ENCODE assay signal across 29 mouse cellular contexts in the genomic region with DNA sequence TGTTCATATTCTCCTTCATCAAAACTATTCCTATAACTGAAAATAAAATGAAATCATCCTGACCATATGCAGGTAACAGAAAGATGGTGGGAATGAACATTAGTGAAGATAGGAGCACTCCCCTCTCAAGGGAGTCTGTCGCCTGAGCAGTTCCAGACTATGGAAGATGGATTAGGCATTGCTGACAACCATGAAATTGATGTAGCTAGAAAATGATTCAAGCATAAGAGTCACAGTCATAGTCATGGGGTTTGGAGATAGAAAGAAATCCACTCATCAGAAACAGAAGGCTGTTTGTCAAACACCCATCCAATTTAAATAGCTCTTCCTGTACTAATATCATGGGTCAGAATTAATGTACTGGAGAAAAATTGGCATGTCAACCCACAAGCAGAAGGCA.
DNase-seq lines count a peak whose midpoint lies in the region; ATAC-seq lines count a peak whose summit lies in the region.
"Had no signal": no experiment of that assay in that cellular context is flagged by ENCODE, and none has a peak within 500 bp of the region (broad histone marks: within the 10 kb centered on the region; RNA-seq: fewer than 3 reads in every experiment).

No protein-coding gene starts in this region.

- WGBS in hindbrain, embryonic 12.5 days = 46% methylated on average over 1 of the region's 1 CpGs
- WGBS in hindbrain, embryonic 14.5 days = 60% methylated on average over 1 of the region's 1 CpGs

- ATAC-seq in hindbrain, embryonic 12.5 days (ENCODE audit: low FRiP score) = 0 out of 2 replicates have a peak, but pooled peaks have one; percentile 56
- ATAC-seq in hindbrain, embryonic 14.5 days (ENCODE audit: low FRiP score) = no peak
- ATAC-seq: activated CD4-positive, CD25-positive, alpha-beta regulatory T cell, adult 4 months; forebrain, embryonic 16.5 days; intestine, postnatal 0 days had no signal

- peak; percentile 32 to 43 for DNase-seq in cerebellum, postnatal 10 days
- no peak for DNase-seq in cerebellum, adult 11 months
- DNase-seq in hindbrain, embryonic 14.5 days (ENCODE audit: low spot score) = no peak
- DNase-seq in MN1 (ENCODE audit: low spot score) = peak; percentile 18
- peak; percentile 43 for DNase-seq in brain, adult 2 months (ENCODE audit: low read depth, low spot score)
- DNase-seq in spleen, postnatal 10 days (ENCODE audit: low spot score in 2 of 2) = no peak
- DNase-seq in urinary bladder, adult 2 months (ENCODE audit: low spot score) = no peak
- DNase-seq: adrenal gland, adult 8-10 months; adrenal gland, postnatal 25 days; B cell, adult 2 months; cerebellum, adult 18-20 months; cerebellum, adult 9-11 months; cerebellum, postnatal 36 days; gastrocnemius, postnatal 10 days; gastrocnemius, postnatal 36 days; heart, adult 2 months; heart, postnatal 14 days; heart, postnatal 4 days; kidney, adult 2 months had no signal

- no peak overlapping the region for H3K9ac ChIP-seq in hindbrain, embryonic 12.5 days
- H3K9ac ChIP-seq in hindbrain, embryonic 14.5 days = no peak overlapping the region
- H3K9ac ChIP-seq: embryonic facial prominence, embryonic 12.5 days; embryonic facial prominence, embryonic 15.5 days; heart, embryonic 13.5 days had no signal

- H3K4me1 ChIP-seq in hindbrain, embryonic 12.5 days = no peaks in the 10 kb centered on the region
- no peaks in the 10 kb centered on the region for H3K4me1 ChIP-seq in hindbrain, embryonic 14.5 days (replicated peaks; ENCODE audit: control insufficient read depth, insufficient read depth, low read length)
- H3K4me1 ChIP-seq: embryonic facial prominence, embryonic 12.5 days; embryonic facial prominence, embryonic 15.5 days; heart, embryonic 10.5 days; heart, embryonic 13.5 days had no signal

- H3K9me3 ChIP-seq in hindbrain, embryonic 12.5 days (replicated peaks) = no peaks in the 10 kb centered on the region
- no peaks in the 10 kb centered on the region for H3K9me3 ChIP-seq in hindbrain, embryonic 14.5 days (ENCODE audit: control insufficient read depth, low read length)
- H3K9me3 ChIP-seq: embryonic facial prominence, embryonic 12.5 days; embryonic facial prominence, embryonic 15.5 days; G1E; heart, embryonic 10.5 days; heart, embryonic 13.5 days had no signal

- H3K4me2 ChIP-seq in hindbrain, embryonic 12.5 days (replicated peaks) = no peak overlapping the region
- no peak overlapping the region for H3K4me2 ChIP-seq in hindbrain, embryonic 14.5 days (replicated peaks)
- H3K4me2 ChIP-seq: embryonic facial prominence, embryonic 12.5 days; embryonic facial prominence, embryonic 15.5 days; heart, embryonic 13.5 days had no signal

- H3K36me3 ChIP-seq in hindbrain, embryonic 12.5 days = no peaks in the 10 kb centered on the region
- H3K36me3 ChIP-seq in hindbrain, embryonic 14.5 days (replicated peaks; ENCODE audit: control insufficient read depth, insufficient read depth) = no peaks in the 10 kb centered on the region
- H3K36me3 ChIP-seq: embryonic facial prominence, embryonic 12.5 days; embryonic facial prominence, embryonic 15.5 days; G1E; heart, embryonic 10.5 days; heart, embryonic 13.5 days had no signal

- H3K4me3 ChIP-seq in hindbrain, embryonic 12.5 days = no peak overlapping the region
- no peak overlapping the region for H3K4me3 ChIP-seq in hindbrain, embryonic 14.5 days (replicated peaks; ENCODE audit: low read length)
- H3K4me3 ChIP-seq: embryonic facial prominence, embryonic 12.5 days; embryonic facial prominence, embryonic 15.5 days; heart, adult 2 months; heart, embryonic 10.5 days; heart, embryonic 13.5 days had no signal

- H3K27ac ChIP-seq in hindbrain, embryonic 12.5 days = no peak overlapping the region
- no peak overlapping the region for H3K27ac ChIP-seq in hindbrain, embryonic 14.5 days
- H3K27ac ChIP-seq: embryonic facial prominence, embryonic 12.5 days; embryonic facial prominence, embryonic 15.5 days; heart, adult 2 months; heart, embryonic 10.5 days; heart, embryonic 13.5 days had no signal

- no peaks in the 10 kb centered on the region for H3K27me3 ChIP-seq in hindbrain, embryonic 12.5 days
- H3K27me3 ChIP-seq in hindbrain, embryonic 14.5 days (ENCODE audit: control insufficient read depth, insufficient read depth, low read length) = no peaks in the 10 kb centered on the region
- H3K27me3 ChIP-seq: CH12.LX; embryonic facial prominence, embryonic 12.5 days; embryonic facial prominence, embryonic 15.5 days; heart, embryonic 13.5 days had no signal

Comparison
In these comparisons a context has a peak if more than half of its experiments do, and no peak if none do; other contexts are left out.
1. DNase-seq: peak in cerebellum, postnatal 10 days (2 of 2), MN1 (single experiment) and brain, adult 2 months (single experiment); none in cerebellum, adult 11 months (single experiment), hindbrain, embryonic 14.5 days (single experiment), spleen, postnatal 10 days (0 of 2) and urinary bladder, adult 2 months (single experiment).